Mouse (Mus musculus): ENCODE measurements around the gene Teddm3. TPM values are rescaled to one million over a fixed set of nuclear protein-coding genes. Genes with fewer than 3 reads are reported as not detected.
"Not testable (repeated sequence)": the region's sequence is repeated elsewhere in the genome, so short reads cannot be mapped to it uniquely, and the experiment has no call there.

The Teddm3 gene
- polyA plus RNA-seq, 1 experiment from 2014 or later = not detected

DNA sequence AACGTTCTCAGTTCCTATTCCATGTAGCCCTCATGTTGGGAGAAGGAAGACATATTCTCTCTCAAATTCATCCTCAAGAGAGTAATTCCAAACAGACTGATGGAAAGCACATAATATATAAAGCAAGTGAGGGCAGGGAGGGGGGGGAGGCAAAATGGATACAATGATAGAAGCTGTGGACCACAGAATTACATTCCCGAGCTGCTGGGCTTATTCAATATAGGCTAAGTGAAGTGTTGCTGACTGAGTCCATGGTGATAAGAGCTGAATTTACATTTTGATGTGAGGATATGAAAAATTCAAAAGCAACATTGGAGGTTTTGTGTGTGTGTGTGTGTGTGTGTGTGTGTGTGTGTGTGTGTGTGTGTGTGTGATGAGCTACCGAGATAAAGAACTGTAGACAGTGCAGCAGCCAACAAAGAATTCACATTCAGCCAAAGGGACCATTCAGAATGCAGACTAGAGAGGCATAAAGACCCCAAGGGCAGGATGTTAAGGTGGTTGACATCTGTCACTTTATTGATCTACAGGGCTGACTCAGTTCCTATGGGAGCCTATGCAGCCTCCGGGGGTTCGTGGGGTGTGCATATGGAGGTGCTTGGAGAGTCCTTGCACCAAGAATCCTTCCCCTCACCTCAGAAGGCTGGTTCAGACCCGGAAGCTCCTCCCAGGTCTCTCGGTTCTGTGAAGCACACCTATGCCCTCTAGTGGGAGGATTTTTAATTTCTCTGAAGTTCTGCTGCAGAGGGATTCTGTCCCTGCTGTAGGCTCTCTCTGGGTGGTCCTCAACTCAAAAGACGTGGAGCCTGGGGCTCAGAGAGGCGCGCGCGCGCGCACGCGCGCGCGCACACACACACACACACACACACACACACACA is 11.8 kb upstream of the Teddm3 start:
- peak; percentile 74 for ATAC-seq (ENCODE audit: low FRiP score)
- DNase-seq (ENCODE audit: low spot score) = peak; percentile 23
- H3K4me2 ChIP-seq (replicated peaks; ENCODE audit: low read depth, low read length); H3K4me1 ChIP-seq (replicated peaks; ENCODE audit: control insufficient read depth, insufficient read depth, low read length); H3K27me3 ChIP-seq (ENCODE audit: control insufficient read depth, insufficient read depth, low read length); H3K9ac ChIP-seq (ENCODE audit: low read depth, low read length); H3K4me3 ChIP-seq (ENCODE audit: low read depth, low read length); H3K27ac ChIP-seq (ENCODE audit: low read depth, low read length); H3K9me3 ChIP-seq (ENCODE audit: control insufficient read depth, low read length); H3K36me3 ChIP-seq (ENCODE audit: control insufficient read depth, insufficient read depth, low read length): not testable (repeated sequence)
- WGBS = 19% methylated on average over 17 of the region's 19 CpGs

DNA sequence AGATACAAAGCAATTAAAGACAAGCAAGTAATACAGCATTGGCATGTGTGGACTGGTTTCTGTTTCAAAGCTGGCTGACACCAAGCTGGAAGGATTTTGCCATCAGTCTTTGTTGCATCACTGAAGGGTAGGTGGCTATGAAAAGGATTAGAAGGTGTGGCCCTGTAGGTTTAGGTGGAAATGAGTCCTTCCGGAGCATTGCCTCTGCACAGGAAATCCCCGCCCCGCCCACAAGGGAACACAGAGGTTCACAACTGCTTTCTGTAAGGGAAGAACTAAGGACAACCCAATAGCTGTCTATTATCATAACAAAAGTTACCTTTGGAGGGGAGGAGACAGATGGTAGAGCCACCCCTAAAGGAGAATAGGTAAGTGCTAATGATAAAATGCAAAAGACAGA is 9.6 kb upstream of the Teddm3 start:
- not testable (repeated sequence) for H3K4me1 ChIP-seq (replicated peaks; ENCODE audit: control insufficient read depth, insufficient read depth, low read length); H3K36me3 ChIP-seq (ENCODE audit: control insufficient read depth, insufficient read depth, low read length); H3K4me3 ChIP-seq (ENCODE audit: low read depth, low read length); ATAC-seq (ENCODE audit: low FRiP score); H3K27me3 ChIP-seq (ENCODE audit: control insufficient read depth, insufficient read depth, low read length); H3K4me2 ChIP-seq (replicated peaks; ENCODE audit: low read depth, low read length); DNase-seq (ENCODE audit: low spot score); H3K9me3 ChIP-seq (ENCODE audit: control insufficient read depth, low read length); H3K27ac ChIP-seq (ENCODE audit: low read depth, low read length); H3K9ac ChIP-seq (ENCODE audit: low read depth, low read length)
- WGBS = 95% methylated on average over 3 of the region's 3 CpGs

DNA sequence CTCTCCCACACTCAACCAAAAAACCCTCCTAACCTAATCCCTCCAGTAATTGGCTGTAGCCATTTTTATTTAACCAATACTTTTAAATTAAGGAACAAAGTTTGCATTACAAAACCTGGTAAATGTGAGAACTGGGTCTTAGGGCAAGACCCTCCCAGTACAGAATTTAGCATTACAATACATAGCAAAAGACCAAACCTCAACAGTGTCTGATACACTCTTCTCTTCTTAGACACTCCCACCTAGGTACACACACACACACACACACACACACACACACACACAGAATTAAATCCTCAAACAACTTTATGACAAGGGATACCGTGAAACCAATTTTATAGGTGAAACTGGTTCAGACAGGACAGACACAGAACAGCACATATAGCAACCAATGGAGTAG is 5.4 kb upstream of the Teddm3 start:
- H3K4me3 ChIP-seq (ENCODE audit: low read depth, low read length); H3K4me2 ChIP-seq (replicated peaks; ENCODE audit: low read depth, low read length); ATAC-seq (ENCODE audit: low FRiP score); H3K27me3 ChIP-seq (ENCODE audit: control insufficient read depth, insufficient read depth, low read length); H3K36me3 ChIP-seq (ENCODE audit: control insufficient read depth, insufficient read depth, low read length); H3K9ac ChIP-seq (ENCODE audit: low read depth, low read length); H3K9me3 ChIP-seq (ENCODE audit: control insufficient read depth, low read length); H3K4me1 ChIP-seq (replicated peaks; ENCODE audit: control insufficient read depth, insufficient read depth, low read length); DNase-seq (ENCODE audit: low spot score); H3K27ac ChIP-seq (ENCODE audit: low read depth, low read length): not testable (repeated sequence)
- 88% methylated on average over 1 of the region's 1 CpGs for WGBS

DNA sequence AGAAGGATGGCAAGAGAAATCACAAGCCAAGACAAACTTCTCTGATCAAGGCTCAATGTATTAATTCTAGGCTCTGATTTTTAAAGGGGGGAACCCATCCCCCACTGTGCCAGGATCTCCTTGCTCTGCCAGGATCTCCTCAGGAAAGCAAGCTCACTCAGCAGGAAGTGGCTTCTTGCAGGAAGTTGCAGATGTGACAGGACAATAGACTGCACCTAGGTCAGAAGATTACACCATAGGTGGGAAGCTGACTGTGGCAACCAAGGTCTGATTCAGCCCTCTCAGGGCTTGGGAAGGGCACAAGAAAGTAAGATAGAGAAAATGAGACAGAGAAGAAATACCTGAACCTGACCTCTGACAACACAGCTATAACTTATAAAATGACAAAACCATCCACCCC is 2.5 kb upstream of the Teddm3 start:
- not testable (repeated sequence) for H3K9ac ChIP-seq (ENCODE audit: low read depth, low read length); H3K36me3 ChIP-seq (ENCODE audit: control insufficient read depth, insufficient read depth, low read length); H3K9me3 ChIP-seq (ENCODE audit: control insufficient read depth, low read length); H3K27me3 ChIP-seq (ENCODE audit: control insufficient read depth, insufficient read depth, low read length); ATAC-seq (ENCODE audit: low FRiP score); H3K4me3 ChIP-seq (ENCODE audit: low read depth, low read length); H3K4me2 ChIP-seq (replicated peaks; ENCODE audit: low read depth, low read length); DNase-seq (ENCODE audit: low spot score); H3K27ac ChIP-seq (ENCODE audit: low read depth, low read length); H3K4me1 ChIP-seq (replicated peaks; ENCODE audit: control insufficient read depth, insufficient read depth, low read length)

DNA sequence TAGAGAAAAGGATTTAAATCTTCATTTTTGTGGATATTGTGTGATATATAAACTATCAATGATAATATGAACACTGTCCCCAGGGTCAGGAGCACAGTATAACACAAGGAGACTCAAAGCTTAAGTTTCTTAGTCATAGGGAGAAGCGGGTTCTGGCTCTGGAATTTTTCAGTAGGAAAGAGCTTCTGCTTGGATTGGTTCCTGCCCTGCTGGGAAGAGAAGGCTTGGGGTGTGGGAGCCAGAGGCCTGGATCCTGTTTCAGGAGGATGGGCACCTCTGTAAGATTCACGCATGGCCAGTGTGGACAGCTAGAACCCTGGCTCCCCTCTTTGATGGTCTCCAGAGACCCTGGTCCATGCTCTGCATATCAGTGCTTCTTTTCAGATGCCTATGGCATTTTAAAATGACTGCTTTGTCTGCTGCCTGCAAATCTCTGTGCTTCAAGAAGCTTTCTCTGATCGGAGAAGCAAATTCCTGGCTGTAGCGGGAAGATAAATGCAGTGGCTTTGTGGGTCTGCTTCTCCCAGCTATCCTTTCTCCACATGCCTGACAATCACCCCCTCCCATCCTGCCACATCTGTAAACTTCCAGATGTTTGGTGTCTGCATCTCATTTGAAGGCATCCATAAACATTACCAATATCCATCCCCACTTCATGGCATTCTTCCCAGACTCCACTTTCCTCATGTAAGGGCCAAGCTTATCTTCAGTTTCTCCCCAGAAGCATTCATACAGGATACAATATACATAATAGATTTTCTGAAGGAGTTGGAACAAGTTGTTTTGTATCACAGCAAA is 2.0 kb downstream of the Teddm3 start:
- Histone ChIP-seq H3K4me3 (ENCODE audit: low read depth, low read length) (no peak overlapping the region), H3K27ac (ENCODE audit: low read depth, low read length) (no peak overlapping the region), H3K27me3 (ENCODE audit: control insufficient read depth, insufficient read depth, low read length) (no peaks in the 10 kb centered on the region), H3K36me3 (ENCODE audit: control insufficient read depth, insufficient read depth, low read length) (no peaks in the 10 kb centered on the region), H3K4me2 (replicated peaks; ENCODE audit: low read depth, low read length) (no peak overlapping the region), H3K4me1 (replicated peaks; ENCODE audit: control insufficient read depth, insufficient read depth, low read length) (no peaks in the 10 kb centered on the region), H3K9ac (ENCODE audit: low read depth, low read length) (no peak overlapping the region), H3K9me3 (ENCODE audit: control insufficient read depth, low read length) (no peaks in the 10 kb centered on the region)
- DNase-seq (ENCODE audit: low spot score) (no peak), ATAC-seq (ENCODE audit: low FRiP score) (no peak)
- WGBS = 64% methylated on average over 4 of the region's 4 CpGs

DNA sequence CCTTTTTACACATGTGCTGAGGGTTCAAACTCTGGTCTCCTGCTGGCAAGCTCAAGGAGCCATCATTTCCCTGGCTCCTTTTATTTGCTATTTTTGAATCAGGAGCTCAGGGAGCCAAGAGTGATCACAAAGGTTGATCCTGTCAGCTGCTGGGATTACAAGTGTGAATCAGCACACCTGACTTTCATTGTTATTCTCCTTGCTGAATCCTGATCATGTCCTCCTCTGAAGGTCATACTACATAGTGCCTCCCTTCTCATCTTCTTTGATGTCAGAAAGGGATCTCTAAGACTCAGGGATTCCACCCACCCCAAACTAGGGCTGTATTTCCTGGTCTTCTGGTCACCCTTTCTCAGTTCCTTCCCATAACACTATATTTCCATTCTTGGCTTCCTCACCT is 3.9 kb downstream of the Teddm3 start:
- Histone ChIP-seq H3K4me3 (ENCODE audit: low read depth, low read length) (no peak overlapping the region), H3K36me3 (ENCODE audit: control insufficient read depth, insufficient read depth, low read length) (no peaks in the 10 kb centered on the region), H3K9me3 (ENCODE audit: control insufficient read depth, low read length) (no peaks in the 10 kb centered on the region), H3K4me1 (replicated peaks; ENCODE audit: control insufficient read depth, insufficient read depth, low read length) (no peaks in the 10 kb centered on the region), H3K27ac (ENCODE audit: low read depth, low read length) (no peak overlapping the region), H3K9ac (ENCODE audit: low read depth, low read length) (no peak overlapping the region), H3K4me2 (replicated peaks; ENCODE audit: low read depth, low read length) (no peak overlapping the region), H3K27me3 (ENCODE audit: control insufficient read depth, insufficient read depth, low read length) (no peaks in the 10 kb centered on the region)
- DNase-seq (ENCODE audit: low spot score) (no peak), ATAC-seq (ENCODE audit: low FRiP score) (no peak)

DNA sequence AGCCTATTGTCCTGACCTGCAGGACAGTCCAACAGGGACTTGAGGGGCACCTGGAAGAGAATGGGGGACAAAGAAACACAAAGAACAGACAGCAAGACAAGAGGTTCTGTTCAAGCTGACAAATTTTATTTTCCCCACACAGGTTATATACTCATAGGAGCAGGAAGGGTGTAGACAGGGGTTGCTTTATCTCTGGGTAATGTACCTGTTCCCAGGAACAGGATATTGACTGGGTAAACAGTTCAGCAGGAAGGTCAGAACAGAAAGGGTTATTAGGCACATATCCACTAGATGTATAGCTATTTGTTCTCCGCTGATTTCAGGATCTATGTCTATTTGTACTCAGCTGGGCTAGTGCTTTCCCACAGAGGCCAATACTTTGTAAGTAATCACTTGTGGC is 5.3 kb downstream of the Teddm3 start:
- 100% methylated on average over 1 of the region's 1 CpGs for WGBS
- not testable (repeated sequence) for ATAC-seq (ENCODE audit: low FRiP score); H3K36me3 ChIP-seq (ENCODE audit: control insufficient read depth, insufficient read depth, low read length); H3K4me1 ChIP-seq (replicated peaks; ENCODE audit: control insufficient read depth, insufficient read depth, low read length); H3K27me3 ChIP-seq (ENCODE audit: control insufficient read depth, insufficient read depth, low read length); H3K9me3 ChIP-seq (ENCODE audit: control insufficient read depth, low read length); H3K9ac ChIP-seq (ENCODE audit: low read depth, low read length); H3K4me3 ChIP-seq (ENCODE audit: low read depth, low read length); H3K27ac ChIP-seq (ENCODE audit: low read depth, low read length); DNase-seq (ENCODE audit: low spot score); H3K4me2 ChIP-seq (replicated peaks; ENCODE audit: low read depth, low read length)

DNA sequence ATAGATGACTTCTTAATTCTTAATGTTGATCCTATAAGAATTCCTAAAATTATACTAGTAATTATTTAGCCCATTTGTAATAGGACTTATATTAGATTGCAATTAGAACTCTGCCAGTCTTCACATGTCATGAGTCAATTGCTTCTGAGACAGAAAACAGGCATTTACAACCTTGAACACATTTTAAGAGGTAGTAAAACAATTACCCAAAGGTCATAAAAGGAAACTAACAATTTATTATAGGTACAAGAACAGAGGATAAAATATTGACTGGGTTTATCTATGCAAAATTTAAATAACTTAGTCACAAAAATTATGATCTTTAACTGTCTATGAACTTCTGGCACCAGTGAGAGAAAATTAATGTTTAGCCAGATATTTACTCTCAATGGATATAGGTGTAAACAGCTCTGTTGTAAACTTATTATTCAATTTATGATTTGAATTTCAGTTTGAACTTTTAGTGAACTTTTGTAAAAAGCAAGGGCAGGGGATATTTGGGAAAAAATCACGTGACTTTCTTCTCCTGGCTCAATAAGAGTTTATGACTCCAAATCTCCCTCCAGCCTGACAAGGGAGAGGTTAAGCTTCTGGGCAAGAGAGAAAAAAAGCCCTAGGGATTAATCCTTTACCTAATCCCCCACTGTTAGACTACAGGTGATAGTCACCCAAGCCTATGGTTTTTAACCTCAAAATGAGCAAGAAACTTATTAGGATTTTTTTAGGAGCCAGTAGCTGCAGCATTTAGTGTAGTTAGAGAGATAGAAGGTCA is 17.3 kb downstream of the Teddm3 start:
- Histone ChIP-seq H3K9me3 (ENCODE audit: control insufficient read depth, low read length) (no peaks in the 10 kb centered on the region), H3K27ac (ENCODE audit: low read depth, low read length) (no peak overlapping the region), H3K4me3 (ENCODE audit: low read depth, low read length) (no peak overlapping the region), H3K4me1 (replicated peaks; ENCODE audit: control insufficient read depth, insufficient read depth, low read length) (no peaks in the 10 kb centered on the region), H3K4me2 (replicated peaks; ENCODE audit: low read depth, low read length) (no peak overlapping the region), H3K36me3 (ENCODE audit: control insufficient read depth, insufficient read depth, low read length) (no peaks in the 10 kb centered on the region), H3K9ac (ENCODE audit: low read depth, low read length) (no peak overlapping the region), H3K27me3 (ENCODE audit: control insufficient read depth, insufficient read depth, low read length) (no peaks in the 10 kb centered on the region)
- DNase-seq (ENCODE audit: low spot score) (no peak), ATAC-seq (ENCODE audit: low FRiP score) (no peak)
- 60% methylated on average over 1 of the region's 1 CpGs for WGBS

Data from hindbrain, embryonic 11.5 days (tissue).